Mouse (Mus musculus) hindbrain, postnatal 0 days (tissue): ENCODE data around the gene Chrna4. TPM values are rescaled to one million over a fixed set of nuclear protein-coding genes. Genes with fewer than 3 reads are reported as not detected.

Experiments used
- ATAC-seq: fragments of 200-750 bp; cut with Nextera tagmentation; 2 replicates; pipeline ENCODE4 v1.8.0; 2017; ENCODE audit warnings: mild to moderate bottlenecking, moderate TSS enrichment, moderate library complexity
- DNase-seq: peaks from one replicate; pipeline ENCODE4 v3.0.0-alpha.2; 2015; ENCODE audit warnings: low spot score
- H3K27ac ChIP-seq: fragments of 300-500 bp; sonication (generic); 2 replicates; pipeline ENCODE4 v1.5.1; 2014; ENCODE audit warnings: mild to moderate bottlenecking
- H3K27me3 ChIP-seq: fragments of 300-500 bp; sonication (generic); 2 replicates; pipeline ENCODE4 v1.6.1; 2014; ENCODE audit warnings: low read length, mixed read lengths; ENCODE audit not compliant: insufficient read depth
- H3K36me3 ChIP-seq: fragments of 300-500 bp; sonication (generic); 2 replicates; pipeline ENCODE4 v1.6.1; 2014; ENCODE audit warnings: low read length, mixed read lengths; ENCODE audit not compliant: insufficient read depth
- H3K4me1 ChIP-seq: fragments of 300-500 bp; sonication (generic); 2 replicates; pipeline ENCODE4 v1.6.1; 2014; ENCODE audit warnings: antibody characterized with exemption, low read length, mixed read lengths; ENCODE audit not compliant: insufficient read depth
- H3K4me2 ChIP-seq: fragments of 300-500 bp; sonication (generic); 2 replicates; pipeline ENCODE4 v1.6.1; 2014; ENCODE audit warnings: low read depth, mild to moderate bottlenecking, low read length, moderate library complexity, mixed read lengths
- H3K4me3 ChIP-seq: fragments of 300-500 bp; sonication (generic); 2 replicates; pipeline ENCODE4 v1.5.1; 2014; ENCODE audit warnings: low read length
- H3K9ac ChIP-seq: fragments of 300-500 bp; sonication (generic); replicated peaks from 2 replicates; pipeline ENCODE4 v1.6.1; 2014; ENCODE audit warnings: mild to moderate bottlenecking, low read length, moderate library complexity, mixed read lengths
- H3K9me3 ChIP-seq: fragments of 300-500 bp; sonication (generic); 2 replicates; pipeline ENCODE4 v1.6.1; 2016; ENCODE audit warnings: low read length, mixed read lengths
- CTCF ChIP-seq: IDR thresholded peaks from 2 replicates; pipeline ENCODE4 v1.5.1; 2016; ENCODE audit warnings: antibody characterized with exemption, control low read depth, low read depth
- WGBS: fragments of 180-500 bp; shearing (Covaris S2); extraction: QIAGEN DNeasy Blood & Tissue Kit; methylation state at CpG from one replicate; pipeline ENCODE4 v1.1.7; 2014; 5-methylcytosine and 5-hydroxymethylcytosine counted together
- polyA plus RNA-seq: library from polyadenylated mRNA; unstranded; fragments of >200 nt; fragmentation: Nextera tagmentation; extraction: Ambion mirVana; gene quantifications from 2 replicates; pipeline ENCODE4 v1.2.1, GENCODE M21; 2015
- total RNA-seq: library from RNA; depleted of rRNA; stranded (reverse); fragments of >200 nt; gene quantifications from 2 replicates; pipeline ENCODE4 v1.2.3, GENCODE M21; 2014

Chrna4 gene
- total and polyA plus RNA-seq, 2 experiments from 2014 or later, result 41.4 to 50.5 TPM

DNA sequence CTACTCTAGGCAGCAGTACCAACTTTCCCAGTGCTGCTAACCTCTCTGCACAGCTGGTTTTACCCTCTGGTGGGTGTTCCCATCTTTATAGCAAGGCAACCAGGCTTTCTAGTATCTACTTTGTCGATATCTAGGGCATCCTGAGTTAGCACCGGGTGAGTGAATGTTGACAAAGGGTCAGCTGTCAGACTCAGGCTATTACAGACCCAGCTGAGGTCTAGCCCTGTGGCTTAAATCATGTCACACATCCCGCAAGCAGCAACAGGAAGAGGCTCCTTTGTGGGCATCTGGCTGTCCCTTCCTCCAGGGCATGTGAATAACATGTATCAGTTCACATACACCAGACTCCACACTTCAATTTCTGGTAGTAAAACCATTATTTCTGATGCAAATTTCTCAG lies 14.8 kb upstream of the Chrna4 start:
- Histone ChIP-seq H3K4me2 (no peak overlapping the region), H3K9ac (no peak overlapping the region), H3K27me3 (no peaks in the 10 kb centered on the region), H3K36me3 (no peaks in the 10 kb centered on the region), H3K4me3 (no peak overlapping the region), H3K4me1 (no peaks in the 10 kb centered on the region), H3K9me3 (no peaks in the 10 kb centered on the region), H3K27ac (no peak overlapping the region)
- ATAC-seq (no peak), DNase-seq (no peak)
- 39% methylated on average over 3 of the region's 3 CpGs for WGBS
- no peak for TF ChIP-seq CTCF

DNA sequence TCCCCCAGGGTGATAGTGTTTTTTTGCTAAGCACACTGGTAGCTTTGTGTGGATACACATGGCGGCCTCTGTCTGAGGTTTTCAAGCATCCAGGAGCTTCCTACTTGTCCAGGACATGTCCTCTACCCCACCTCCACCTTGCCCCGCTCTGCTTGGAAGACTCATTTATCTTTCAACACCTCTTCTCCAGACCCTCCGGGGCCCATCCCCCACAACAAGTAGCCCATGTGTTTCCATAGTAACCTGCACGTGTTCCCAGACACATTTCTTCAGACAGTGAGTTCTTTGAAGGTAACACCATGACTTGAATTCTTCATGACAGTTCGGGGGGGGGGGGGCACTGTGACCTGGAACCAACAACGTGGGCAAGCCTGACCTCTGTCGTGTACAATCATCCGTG lies 14.0 kb upstream of the Chrna4 start:
- H3K4me2 ChIP-seq, result no peak overlapping the region
- no peaks in the 10 kb centered on the region for H3K36me3 ChIP-seq
- H3K4me3 ChIP-seq, result no peak overlapping the region
- no peak overlapping the region for H3K9ac ChIP-seq
- no peaks in the 10 kb centered on the region for H3K4me1 ChIP-seq
- no peaks in the 10 kb centered on the region for H3K9me3 ChIP-seq
- ATAC-seq (peak; percentile 68), DNase-seq (peak; percentile 65)
- H3K27me3 ChIP-seq, result no peaks in the 10 kb centered on the region
- no peak overlapping the region for H3K27ac ChIP-seq
- no peak for TF ChIP-seq CTCF
- WGBS, result 33% methylated on average over 8 of the region's 8 CpGs

DNA sequence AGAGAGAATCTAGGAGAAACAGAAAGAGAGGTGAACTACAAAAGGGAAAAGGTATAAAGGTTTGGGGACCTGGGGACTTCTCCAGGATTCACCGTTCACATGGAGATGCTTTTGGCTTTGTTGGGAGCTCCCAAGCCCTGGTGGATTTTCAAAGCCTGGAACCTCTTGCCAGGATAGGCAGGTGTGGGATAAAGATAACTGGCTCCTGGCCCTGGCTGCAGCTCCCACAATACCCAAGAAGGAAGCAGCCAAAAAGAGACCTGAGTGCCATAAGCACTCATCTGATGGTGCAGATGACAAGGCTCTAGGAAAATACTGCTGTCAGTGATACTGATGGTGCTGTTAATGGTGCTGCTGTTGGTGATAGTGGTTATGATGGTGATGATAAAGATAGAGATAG lies 8.8 kb upstream of the Chrna4 start:
- Histone ChIP-seq H3K4me2 (no peak overlapping the region), H3K36me3 (no peaks in the 10 kb centered on the region), H3K4me1 (no peaks in the 10 kb centered on the region), H3K4me3 (no peak overlapping the region), H3K9ac (no peak overlapping the region), H3K9me3 (no peaks in the 10 kb centered on the region), H3K27me3 (no peaks in the 10 kb centered on the region), H3K27ac (no peak overlapping the region)
- DNase-seq, result no peak
- WGBS, result 78% methylated on average over 1 of the region's 1 CpGs
- TF ChIP-seq CTCF, result no peak
- no peak for ATAC-seq

DNA sequence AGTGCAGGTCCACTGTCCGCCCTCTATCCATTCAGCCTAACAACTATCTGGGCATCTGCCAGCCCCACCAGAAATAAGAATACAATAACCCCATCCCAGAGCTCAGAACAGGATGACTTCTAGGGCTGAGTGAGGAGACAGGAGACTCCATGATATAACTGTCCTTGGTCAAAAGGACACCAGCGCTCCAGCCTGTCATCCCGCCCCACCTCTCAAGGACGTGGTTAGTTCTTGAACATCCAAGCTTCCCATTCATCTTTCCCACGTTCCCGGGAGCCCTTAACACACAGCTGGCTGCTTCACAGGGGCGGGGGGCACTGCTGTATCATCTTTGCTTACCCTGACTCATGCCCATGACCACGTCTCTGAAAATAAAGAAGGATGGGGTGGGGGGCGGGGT lies 5.6 kb upstream of the Chrna4 start:
- DNase-seq (no peak), ATAC-seq (no peak)
- H3K36me3 ChIP-seq, result no peaks in the 10 kb centered on the region
- H3K27ac ChIP-seq, result no peak overlapping the region
- no peaks in the 10 kb centered on the region for H3K27me3 ChIP-seq
- no peaks in the 10 kb centered on the region for H3K4me1 ChIP-seq
- no peaks in the 10 kb centered on the region for H3K9me3 ChIP-seq
- TF ChIP-seq CTCF, result no peak
- no peak overlapping the region for H3K4me3 ChIP-seq
- no peak overlapping the region for H3K4me2 ChIP-seq
- WGBS, result 82% methylated on average over 9 of the region's 9 CpGs
- no peak overlapping the region for H3K9ac ChIP-seq

DNA sequence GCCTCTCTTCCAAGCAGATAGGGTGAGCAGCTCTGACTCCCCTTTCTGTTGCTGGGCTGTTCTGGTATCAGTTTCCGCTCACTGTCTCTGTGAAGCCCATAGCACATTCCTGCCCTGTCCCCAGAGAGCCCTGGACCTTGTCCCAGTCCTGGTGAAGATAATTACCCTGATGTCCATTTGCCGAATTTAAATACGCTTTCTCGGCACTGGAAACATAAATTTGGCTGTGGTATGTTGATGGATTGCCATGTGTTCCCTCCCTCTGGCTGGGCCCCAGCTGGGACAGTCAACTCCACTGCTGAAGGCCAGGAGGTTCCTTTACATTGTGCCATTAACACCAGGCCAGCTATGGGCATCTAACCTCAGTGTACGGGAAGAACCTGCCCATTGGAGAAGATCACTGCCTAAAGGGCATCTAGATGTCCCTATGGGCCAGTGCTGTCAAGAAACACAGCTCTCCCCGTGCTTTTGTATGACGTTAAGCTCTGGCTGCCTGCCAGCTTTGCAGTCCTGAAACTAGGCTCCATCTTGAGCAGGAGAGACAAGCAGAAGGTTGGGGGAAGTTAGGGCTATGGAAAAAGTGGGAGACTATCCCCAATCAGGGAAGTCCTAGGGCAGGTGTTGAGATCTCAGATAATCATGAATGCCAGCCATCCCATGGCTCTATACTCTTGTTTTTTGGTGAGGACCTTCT lies 5.1 kb upstream of the Chrna4 start:
- no peak overlapping the region for H3K4me3 ChIP-seq
- ATAC-seq, result no peak
- no peak overlapping the region for H3K27ac ChIP-seq
- no peak overlapping the region for H3K9ac ChIP-seq
- TF ChIP-seq CTCF, result no peak
- peaks cover 1% of the 10 kb centered on the region; the same call in 1 of the 2 replicates for H3K4me1 ChIP-seq
- H3K27me3 ChIP-seq, result no peaks in the 10 kb centered on the region
- H3K36me3 ChIP-seq, result no peaks in the 10 kb centered on the region
- WGBS, result 37% methylated on average over 7 of the region's 7 CpGs
- peak; percentile 35 for DNase-seq
- no peaks in the 10 kb centered on the region for H3K9me3 ChIP-seq
- no peak overlapping the region for H3K4me2 ChIP-seq

DNA sequence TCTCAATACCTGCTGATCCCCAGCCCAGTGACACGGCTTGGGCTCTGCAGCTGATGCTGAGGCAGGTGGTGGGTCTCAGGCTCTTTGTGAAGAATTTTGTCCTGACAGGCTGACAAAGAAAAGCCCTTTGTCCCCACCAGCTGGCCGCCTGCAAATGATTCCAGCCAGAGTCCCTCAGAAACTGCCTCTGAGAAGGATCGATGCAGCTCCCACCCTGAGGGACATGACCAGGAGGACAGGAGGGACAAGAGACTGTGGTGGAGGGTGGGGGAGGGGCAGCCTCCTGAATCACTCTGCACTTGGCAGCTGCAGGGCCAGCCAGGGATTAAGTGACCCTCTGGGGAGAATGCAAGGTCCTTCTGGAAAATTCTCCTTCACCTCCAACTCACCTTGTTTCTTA lies 655 bp upstream of the Chrna4 start:
- DNase-seq, result no peak
- Histone ChIP-seq H3K4me1 (peaks cover 17% of the 10 kb centered on the region), H3K9ac (no peak overlapping the region), H3K27me3 (no peaks in the 10 kb centered on the region), H3K4me2 (no peak overlapping the region), H3K36me3 (no peaks in the 10 kb centered on the region), H3K9me3 (no peaks in the 10 kb centered on the region), H3K27ac (no peak overlapping the region), H3K4me3 (no peak overlapping the region)
- ATAC-seq, result no peak
- TF ChIP-seq CTCF, result no peak
- WGBS, result 17% methylated on average over 3 of the region's 3 CpGs

DNA sequence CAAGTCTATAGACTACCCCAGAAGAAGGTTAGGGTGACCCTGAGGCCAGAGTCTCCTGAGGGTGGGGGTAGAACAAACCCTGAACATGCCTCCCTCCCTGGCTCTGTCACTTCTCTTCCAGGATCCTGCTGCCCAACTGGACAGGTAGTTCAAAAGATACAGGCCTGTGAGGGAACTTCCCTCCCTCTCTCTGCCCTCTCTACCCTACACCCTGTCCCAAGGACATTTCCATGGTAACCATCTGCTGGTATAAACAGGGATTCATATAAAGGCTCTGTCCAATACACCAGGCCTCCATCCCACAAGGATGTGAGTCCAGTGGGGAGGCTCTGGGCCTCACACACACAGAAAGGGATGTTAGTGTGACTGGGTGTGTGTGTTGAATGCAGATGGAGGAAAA lies 970 bp downstream of the Chrna4 start:
- peaks cover 17% of the 10 kb centered on the region for H3K4me1 ChIP-seq
- no peak for TF ChIP-seq CTCF
- no peak overlapping the region for H3K4me3 ChIP-seq
- no peak overlapping the region for H3K4me2 ChIP-seq
- H3K27me3 ChIP-seq, result no peaks in the 10 kb centered on the region
- H3K9me3 ChIP-seq, result no peaks in the 10 kb centered on the region
- peak overlapping the region; percentile 18; the same call in 1 of the 2 replicates for H3K9ac ChIP-seq
- no peaks in the 10 kb centered on the region for H3K36me3 ChIP-seq
- ATAC-seq (peak; percentile 24; the same call in 1 of the 2 replicates), DNase-seq (no peak)
- peak overlapping the region; percentile 36; the same call in 1 of the 2 replicates for H3K27ac ChIP-seq
